Mouse (Mus musculus) lung, embryonic 15.5 days (tissue): ENCODE results near the gene Ezh1. TPM values are rescaled to one million over a fixed set of nuclear protein-coding genes. Genes with fewer than 3 reads are reported as not detected.

ENCODE experiments used
- ATAC-seq: fragments of 200-750 bp; cut with Nextera tagmentation; 2 replicates; pipeline ENCODE4 v1.8.0; 2017; ENCODE audit warnings: moderate number of reproducible peaks, borderline replicate concordance; ENCODE audit not compliant: low FRiP score, low TSS enrichment; ENCODE audit errors: extremely low read depth
- H3K27ac ChIP-seq: fragments of 300-500 bp; sonication (generic); 2 replicates; pipeline ENCODE4 v1.5.1; 2015; ENCODE audit warnings: moderate library complexity, mild to moderate bottlenecking, inconsistent platforms
- H3K27me3 ChIP-seq: fragments of 300-500 bp; sonication (generic); 2 replicates; pipeline ENCODE4 v1.6.1; 2015; ENCODE audit warnings: inconsistent platforms
- H3K36me3 ChIP-seq: fragments of 300-500 bp; sonication (generic); 2 replicates; pipeline ENCODE4 v1.6.1; 2015; ENCODE audit warnings: inconsistent platforms
- H3K4me1 ChIP-seq: fragments of 300-500 bp; sonication (generic); 2 replicates; pipeline ENCODE4 v1.6.1; 2015; ENCODE audit warnings: inconsistent platforms
- H3K4me2 ChIP-seq: fragments of 300-500 bp; sonication (generic); 2 replicates; pipeline ENCODE4 v1.6.1; 2015; ENCODE audit warnings: inconsistent platforms, mild to moderate bottlenecking, moderate library complexity
- H3K4me3 ChIP-seq: fragments of 300-500 bp; sonication (generic); 2 replicates; pipeline ENCODE4 v1.5.1; 2015; ENCODE audit warnings: mild to moderate bottlenecking, inconsistent platforms
- H3K9ac ChIP-seq: fragments of 300-500 bp; sonication (generic); 2 replicates; pipeline ENCODE4 v1.6.1; 2015; ENCODE audit warnings: inconsistent platforms
- H3K9me3 ChIP-seq: fragments of 300-500 bp; sonication (generic); 2 replicates; pipeline ENCODE4 v1.6.1; 2016; ENCODE audit warnings: inconsistent platforms
- WGBS: fragments of 180-500 bp; shearing (Covaris S2); methylation state at CpG from one replicate; pipeline ENCODE4 v1.1.7; 2015; 5-methylcytosine and 5-hydroxymethylcytosine counted together
- polyA plus RNA-seq: library from polyadenylated mRNA; unstranded; fragments of >200 nt; fragmentation: Nextera tagmentation; extraction: Ambion mirVana; gene quantifications from 2 replicates; pipeline ENCODE4 v1.2.1, GENCODE M21; 2015

Gene Ezh1
- polyA plus RNA-seq, 1 experiment from 2014 or later: 19.2 TPM

DNA sequence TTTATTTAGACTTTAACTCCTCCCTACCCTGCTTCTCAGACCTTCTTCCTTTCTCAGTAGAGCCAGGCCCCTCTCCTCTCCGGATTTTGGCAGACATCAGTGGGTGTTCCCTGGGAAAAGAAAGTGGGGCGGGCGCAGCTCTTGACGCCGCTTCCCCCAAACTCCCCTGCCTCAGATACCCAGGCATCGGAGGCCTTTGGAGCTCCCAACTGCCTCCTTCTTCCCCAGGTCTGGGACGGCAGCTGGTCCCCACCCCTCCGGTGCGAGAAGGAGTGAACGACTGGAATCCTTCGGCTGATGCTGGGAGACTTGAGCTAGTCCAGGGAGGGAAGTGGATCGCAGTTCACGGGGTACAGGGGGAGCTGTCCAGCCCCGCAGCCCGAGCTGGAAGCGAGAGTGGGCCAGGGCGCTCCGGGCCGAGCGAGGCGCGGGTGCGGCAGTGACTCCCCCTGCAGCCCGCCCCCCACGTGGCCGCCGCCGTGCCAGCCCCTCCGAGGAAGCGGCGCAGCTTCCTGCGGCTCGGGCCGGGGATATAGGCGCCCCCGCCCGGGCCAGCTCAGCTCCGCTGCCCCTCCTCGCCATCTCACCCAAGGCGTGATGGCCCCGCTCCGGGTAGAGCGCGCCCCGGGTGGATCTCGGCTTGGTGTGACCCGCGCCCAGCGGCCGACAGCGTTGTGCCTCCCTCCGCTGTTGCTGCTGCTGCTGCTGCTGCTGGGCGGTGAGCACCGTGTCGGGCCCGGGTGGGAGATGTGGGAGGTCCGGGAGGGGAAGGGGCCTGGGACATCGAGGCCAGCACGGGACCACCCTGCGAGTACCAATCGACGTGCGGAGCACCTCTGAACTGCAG, 19.8 kb upstream of the Ezh1 start, which contains the start of gene Ramp2:
Gene Ramp2 (plus strand): TSS at position 174 of the 847 bp plus-strand sequence.
- under 1% methylated on average over 54 of the region's 63 CpGs for WGBS
- peaks cover 16% of the 10 kb centered on the region; the same call in 1 of the 2 replicates for H3K27me3 ChIP-seq

DNA sequence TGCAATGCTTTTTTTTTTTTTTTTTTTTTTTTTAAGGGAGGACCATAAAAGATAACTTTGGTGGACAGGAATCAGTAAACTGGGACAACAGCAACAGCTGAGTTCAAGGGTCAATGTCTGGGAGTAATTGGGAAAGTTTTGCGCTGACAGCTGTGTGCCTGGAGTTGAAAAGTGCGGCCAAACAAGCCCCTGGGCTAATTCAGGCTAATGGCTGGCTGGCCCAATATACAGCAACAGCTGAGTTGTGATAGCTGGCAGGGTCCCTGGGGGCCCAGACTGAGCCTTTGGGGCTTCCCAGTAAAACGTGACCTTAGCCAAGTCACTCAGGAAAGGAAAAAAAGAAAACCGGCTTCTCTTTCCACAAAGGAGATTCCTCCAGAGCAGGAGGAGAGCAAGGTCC, 18.8 kb upstream of the Ezh1 start:
- no peaks in the 10 kb centered on the region for H3K36me3 ChIP-seq
- no peak overlapping the region for H3K9ac ChIP-seq
- no peaks in the 10 kb centered on the region for H3K9me3 ChIP-seq
- no peak for ATAC-seq
- H3K4me3 ChIP-seq: no peak overlapping the region
- H3K27me3 ChIP-seq: peaks cover 16% of the 10 kb centered on the region; the same call in 1 of the 2 replicates
- WGBS: 37% methylated on average over 4 of the region's 4 CpGs
- peak overlapping the region; percentile 94 for H3K4me2 ChIP-seq
- peak overlapping the region; percentile 92 for H3K27ac ChIP-seq
- H3K4me1 ChIP-seq: peaks cover 17% of the 10 kb centered on the region

More for the DNA sequence above, 19.8 kb upstream of the Ezh1 start, which contains the start of gene Ramp2:
- H3K9ac ChIP-seq: peak within 1 kb of the TSS; percentile 89
- H3K4me3 ChIP-seq: peak within 1 kb of the TSS; percentile 76
- peaks cover 17% of the 10 kb centered on the region for H3K4me1 ChIP-seq
- peak within 1 kb of the TSS; percentile 94 for H3K4me2 ChIP-seq
- H3K9me3 ChIP-seq: no peaks in the 10 kb centered on the region
- H3K27ac ChIP-seq: peak within 1 kb of the TSS; percentile 92
- H3K36me3 ChIP-seq: no peaks in the 10 kb centered on the region
- peak; percentile 84 for ATAC-seq

DNA sequence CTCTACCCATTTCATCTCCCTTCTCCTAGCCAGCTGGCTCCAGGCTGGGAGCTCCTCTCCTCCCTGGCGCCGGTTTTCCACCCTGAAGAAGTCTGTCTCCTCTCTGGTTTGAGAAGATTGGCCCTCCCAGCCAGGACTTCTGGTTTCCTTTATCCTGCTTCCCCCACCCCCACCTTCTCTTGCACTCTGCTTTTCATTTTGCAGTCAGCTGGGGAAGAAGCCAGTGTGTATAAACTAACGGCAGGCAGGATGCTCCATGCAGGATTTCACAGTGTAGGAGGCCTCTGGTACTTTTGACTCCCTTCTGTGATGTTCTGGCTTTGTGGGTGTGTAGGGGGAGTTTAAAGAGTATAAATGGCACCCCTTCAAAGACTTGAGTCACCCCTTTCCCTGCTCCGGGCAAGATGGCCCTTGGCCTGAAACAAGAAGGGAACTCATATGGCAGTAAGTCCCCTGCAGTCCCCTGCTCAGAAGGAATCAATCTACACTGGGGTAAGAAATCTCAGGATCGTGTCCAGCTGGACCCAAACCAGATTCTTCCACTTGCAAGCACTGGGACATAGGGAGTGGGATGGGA, 11.9 kb upstream of the Ezh1 start:
- peak overlapping the region; percentile 78 for H3K27ac ChIP-seq
- H3K27me3 ChIP-seq: no peaks in the 10 kb centered on the region
- ATAC-seq: peak; percentile 79
- no peak overlapping the region for H3K4me3 ChIP-seq
- H3K9me3 ChIP-seq: no peaks in the 10 kb centered on the region
- H3K4me2 ChIP-seq: 0 out of 2 replicates have a peak overlapping the region, but pooled peaks have one; percentile 6
- 35% methylated on average over 5 of the region's 5 CpGs for WGBS
- no peak overlapping the region for H3K9ac ChIP-seq
- no peaks in the 10 kb centered on the region for H3K36me3 ChIP-seq
- H3K4me1 ChIP-seq: peaks cover 12% of the 10 kb centered on the region

DNA sequence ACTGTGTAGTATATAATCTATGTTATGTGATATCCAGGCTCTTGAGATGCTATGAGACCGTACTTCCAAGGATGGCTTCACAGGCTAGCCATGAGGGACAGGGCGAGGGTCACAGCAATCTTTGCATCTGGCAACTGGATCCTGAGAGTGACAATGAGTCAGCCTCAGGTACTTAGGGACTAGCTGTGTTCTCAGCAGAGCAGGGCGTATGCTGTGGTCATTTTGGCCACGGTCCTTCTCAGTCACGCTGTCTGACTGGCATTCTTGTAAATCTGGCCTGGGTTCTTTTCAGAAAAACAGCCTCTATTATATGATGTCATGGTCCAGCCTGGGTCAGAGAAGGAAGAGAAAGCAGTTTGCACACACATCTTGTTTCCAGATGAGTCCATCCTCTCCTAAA, 10.5 kb upstream of the Ezh1 start:
- H3K4me2 ChIP-seq: no peak overlapping the region
- H3K36me3 ChIP-seq: no peaks in the 10 kb centered on the region
- WGBS: 88% methylated on average over 5 of the region's 5 CpGs
- peaks cover 12% of the 10 kb centered on the region for H3K4me1 ChIP-seq
- H3K4me3 ChIP-seq: no peak overlapping the region
- no peaks in the 10 kb centered on the region for H3K9me3 ChIP-seq
- H3K27me3 ChIP-seq: no peaks in the 10 kb centered on the region
- H3K9ac ChIP-seq: no peak overlapping the region
- no peak for ATAC-seq
- no peak overlapping the region for H3K27ac ChIP-seq

GRCm38 (mm10) chr11:101235429-101235828, 9.2 kb upstream of the Ezh1 start:
- H3K36me3 ChIP-seq: no peaks in the 10 kb centered on the region
- no peak for ATAC-seq

GRCm38 (mm10) chr11:101234124-101234523, 7.9 kb upstream of the Ezh1 start:
- no peaks in the 10 kb centered on the region for H3K9me3 ChIP-seq
- no peak overlapping the region for H3K4me2 ChIP-seq
- no peak overlapping the region for H3K27ac ChIP-seq
- H3K36me3 ChIP-seq: no peaks in the 10 kb centered on the region
- H3K9ac ChIP-seq: no peak overlapping the region
- H3K27me3 ChIP-seq: no peaks in the 10 kb centered on the region
- H3K4me3 ChIP-seq: no peak overlapping the region
- H3K4me1 ChIP-seq: peaks cover 39% of the 10 kb centered on the region
- ATAC-seq: no peak

More at GRCm38 (mm10) chr11:101235429-101235828, 9.2 kb upstream of the Ezh1 start:
- Histone ChIP-seq H3K4me2 (no peak overlapping the region), H3K9ac (no peak overlapping the region), H3K4me1 (peaks cover 26% of the 10 kb centered on the region), H3K27me3 (no peaks in the 10 kb centered on the region), H3K4me3 (no peak overlapping the region), H3K9me3 (no peaks in the 10 kb centered on the region), H3K27ac (no peak overlapping the region)

GRCm38 (mm10) chr11:101233240-101233639, 7.0 kb upstream of the Ezh1 start:
- no peak overlapping the region for H3K4me3 ChIP-seq
- H3K36me3 ChIP-seq: no peaks in the 10 kb centered on the region
- peaks cover 39% of the 10 kb centered on the region for H3K4me1 ChIP-seq
- no peak overlapping the region for H3K4me2 ChIP-seq
- no peak for ATAC-seq
- no peaks in the 10 kb centered on the region for H3K27me3 ChIP-seq
- H3K9ac ChIP-seq: no peak overlapping the region
- H3K9me3 ChIP-seq: no peaks in the 10 kb centered on the region
- 53% methylated on average over 1 of the region's 1 CpGs for WGBS
- H3K27ac ChIP-seq: no peak overlapping the region

DNA sequence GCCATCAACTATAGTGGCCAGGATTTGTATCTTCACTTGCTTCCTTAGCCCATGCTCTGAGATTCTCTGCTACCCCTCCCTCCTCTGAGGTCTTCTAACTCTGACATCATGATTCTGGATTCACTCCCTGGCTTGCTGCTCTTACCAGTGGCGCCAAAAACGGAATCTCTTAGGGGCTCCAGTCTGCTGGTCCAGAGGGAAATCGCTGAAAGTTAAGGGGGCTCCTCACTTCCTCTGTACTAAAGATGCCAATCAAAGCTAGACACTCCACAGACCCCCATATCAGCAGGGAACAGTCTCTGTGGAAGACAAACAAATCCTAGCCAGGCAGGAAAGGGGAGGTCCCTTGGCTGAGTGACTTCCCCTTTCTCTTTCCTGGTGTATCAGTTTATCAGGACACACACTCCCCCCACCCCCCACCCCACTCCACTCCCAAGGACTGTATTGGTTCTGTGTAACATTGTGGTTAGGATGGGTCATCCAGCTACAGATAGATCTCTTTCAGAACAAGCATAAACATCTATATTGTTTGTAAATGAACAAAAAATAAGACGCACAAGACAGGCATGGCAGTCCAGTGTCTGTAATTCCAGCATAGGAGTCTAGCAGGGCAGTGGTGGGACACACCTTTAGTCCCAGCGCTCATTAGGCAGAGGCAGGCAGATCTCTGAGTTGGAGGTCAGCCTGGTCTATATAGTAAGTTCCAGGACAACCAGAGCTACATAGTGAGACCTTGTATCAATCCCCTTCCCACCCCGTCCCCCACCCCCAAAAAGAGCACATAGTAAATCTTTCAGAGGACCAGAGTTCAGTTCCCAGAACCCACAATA, 6.0 kb upstream of the Ezh1 start:
- Histone ChIP-seq H3K4me1 (peaks cover 32% of the 10 kb centered on the region), H3K4me3 (peak overlapping the region; percentile 33), H3K9ac (peak overlapping the region; percentile 17; the same call in 1 of the 2 replicates), H3K9me3 (no peaks in the 10 kb centered on the region), H3K27me3 (no peaks in the 10 kb centered on the region), H3K4me2 (peak overlapping the region; percentile 57), H3K27ac (peak overlapping the region; percentile 98), H3K36me3 (no peaks in the 10 kb centered on the region)
- WGBS: 42% methylated on average over 6 of the region's 6 CpGs
- ATAC-seq: peak; percentile 66

DNA sequence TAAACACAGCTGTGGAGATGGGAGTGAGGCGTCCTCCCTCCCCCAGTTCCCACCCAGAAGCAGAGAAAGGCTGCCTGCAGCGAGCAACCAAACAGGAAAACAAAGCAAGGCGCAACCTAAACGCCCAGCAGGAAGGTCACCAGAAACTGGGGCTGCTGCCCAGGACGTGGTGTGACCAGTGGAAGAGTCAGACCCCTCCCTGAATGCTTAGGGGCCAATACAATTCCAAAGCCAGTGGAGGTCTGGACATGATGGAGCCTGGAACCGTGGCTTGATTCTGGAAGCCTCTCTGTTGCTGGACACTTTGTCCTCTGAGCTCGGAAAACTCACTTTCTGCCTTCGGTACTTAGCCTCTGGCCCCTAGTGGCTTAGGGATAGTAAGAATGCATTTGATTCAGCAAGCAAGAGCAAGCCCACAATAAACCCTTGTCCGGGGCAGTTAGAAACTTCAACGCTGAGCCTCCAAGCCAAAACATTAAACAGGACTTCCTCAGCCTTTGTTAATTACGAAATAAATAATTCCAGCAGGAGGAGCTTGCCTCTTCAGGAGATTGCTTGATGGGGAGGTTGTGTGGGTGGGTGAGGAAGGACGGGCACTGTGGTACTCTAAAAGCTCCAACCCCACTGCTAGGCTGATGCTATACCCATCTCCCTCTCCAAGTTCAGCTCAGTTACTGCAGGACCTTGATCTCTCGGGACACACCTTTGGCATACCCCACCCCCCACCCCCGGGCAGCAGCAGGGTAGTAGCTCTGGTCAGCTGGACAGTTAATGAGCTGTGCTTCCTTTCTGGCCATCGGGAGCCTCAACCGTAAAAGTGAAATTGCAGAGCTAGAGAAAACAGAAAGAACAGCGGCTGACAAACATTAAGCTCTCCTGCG, 5.0 kb upstream of the Ezh1 start:
- H3K4me2 ChIP-seq: peak overlapping the region; percentile 57
- WGBS: 4% methylated on average over 18 of the region's 18 CpGs
- H3K4me3 ChIP-seq: peak overlapping the region; percentile 33
- peak overlapping the region; percentile 98 for H3K27ac ChIP-seq
- no peaks in the 10 kb centered on the region for H3K27me3 ChIP-seq
- no peaks in the 10 kb centered on the region for H3K9me3 ChIP-seq
- no peaks in the 10 kb centered on the region for H3K36me3 ChIP-seq
- peak overlapping the region; percentile 17 for H3K9ac ChIP-seq
- peak; percentile 66 for ATAC-seq
- H3K4me1 ChIP-seq: peaks cover 32% of the 10 kb centered on the region

DNA sequence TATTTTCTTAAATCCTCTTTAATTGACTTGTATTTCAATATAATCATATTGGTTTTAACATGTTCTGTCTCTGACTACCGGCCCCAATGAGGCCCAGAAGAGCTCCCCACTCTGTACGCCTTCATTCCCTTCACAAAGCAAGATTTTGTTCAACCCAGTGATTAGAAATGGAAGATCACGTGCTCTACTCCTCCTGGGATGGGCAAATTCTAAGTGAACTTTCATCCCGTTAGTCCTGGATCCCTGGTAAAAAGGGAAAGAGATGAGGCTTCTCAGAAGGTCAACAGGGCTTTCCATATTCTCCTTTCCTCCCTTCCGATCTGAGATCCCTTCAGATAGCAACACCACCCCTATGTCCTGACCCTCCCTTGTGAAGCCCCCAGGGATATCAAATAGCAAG, 4.3 kb upstream of the Ezh1 start:
- no peaks in the 10 kb centered on the region for H3K36me3 ChIP-seq
- no peaks in the 10 kb centered on the region for H3K27me3 ChIP-seq
- peak overlapping the region; percentile 57 for H3K4me2 ChIP-seq
- H3K4me1 ChIP-seq: peaks cover 32% of the 10 kb centered on the region
- H3K9ac ChIP-seq: peak overlapping the region; percentile 17; the same call in 1 of the 2 replicates
- WGBS: 14% methylated on average over 5 of the region's 5 CpGs
- H3K9me3 ChIP-seq: no peaks in the 10 kb centered on the region
- ATAC-seq: no peak
- H3K27ac ChIP-seq: peak overlapping the region; percentile 98
- no peak overlapping the region for H3K4me3 ChIP-seq

- H3K9ac ChIP-seq: no peak overlapping the region
- no peak for ATAC-seq
- no peaks in the 10 kb centered on the region for H3K27me3 ChIP-seq
- H3K4me3 ChIP-seq: no peak overlapping the region
- H3K4me1 ChIP-seq: peaks cover 36% of the 10 kb centered on the region
- H3K27ac ChIP-seq: peak overlapping the region; percentile 98
- no peaks in the 10 kb centered on the region for H3K9me3 ChIP-seq
- peak overlapping the region; percentile 57; the same call in 1 of the 2 replicates for H3K4me2 ChIP-seq
- no peaks in the 10 kb centered on the region for H3K36me3 ChIP-seq
- 21% methylated on average over 2 of the region's 2 CpGs for WGBS
Measured at GRCm38 (mm10) chr11:101230061-101230511, 3.8 kb upstream of the Ezh1 start.
